Mouse (Mus musculus) lung, adult 2 months (tissue): ENCODE measurements around the gene Hhipl1. TPM values are rescaled to one million over a fixed set of nuclear protein-coding genes. Genes with fewer than 3 reads are reported as not detected.

Experiments used
- DNase-seq: peaks from one replicate; pipeline ENCODE4 v3.0.0; 2022
- H3K4me1 ChIP-seq: fragments of 200-500 bp; 2 replicates; pipeline ENCODE4 v1.6.1; 2011; ENCODE audit warnings: low read length; ENCODE audit not compliant: control insufficient read depth, insufficient read depth
- H3K4me3 ChIP-seq: fragments of 200-500 bp; replicated peaks from 2 replicates; pipeline ENCODE3; 2011; ENCODE audit warnings: low read depth, mild to moderate bottlenecking, control low read depth, low read length; ENCODE audit errors: extremely low read depth
- CTCF ChIP-seq: fragments of 200-500 bp; IDR thresholded peaks from 2 replicates; pipeline ENCODE4 v1.5.1; 2011; ENCODE audit warnings: mild to moderate bottlenecking, low read length, control low read depth; ENCODE audit not compliant: insufficient read depth
- POLR2A ChIP-seq: fragments of 200-500 bp; IDR thresholded peaks from 2 replicates; pipeline ENCODE4 v1.6.1; 2011; ENCODE audit warnings: low read depth, mild to moderate bottlenecking, control low read depth, low read length, borderline replicate concordance; ENCODE audit errors: extremely low read depth
- WGBS: fragments of 180-500 bp; shearing (Covaris S2); methylation state at CpG from one replicate; pipeline ENCODE4 v1.1.7; 2018; 5-methylcytosine and 5-hydroxymethylcytosine counted together
- polyA plus RNA-seq: library from polyadenylated mRNA; depleted of rRNA; stranded (reverse); fragments of >200 nt; gene quantifications from 2 replicates; pipeline ENCODE4 v1.2.3, GENCODE M21; 2012; rRNA removed

The Hhipl1 gene
- polyA plus RNA-seq: 1.3 and 1.8 TPM in 2 replicates

- peaks cover 6% of the 10 kb centered on the region; the same call in 1 of the 2 replicates for H3K4me1 ChIP-seq
- WGBS: 4% methylated on average over 67 of the region's 67 CpGs
- DNase-seq: no peak
- peak within 1 kb of the TSS; percentile 56 for H3K4me3 ChIP-seq
- TF ChIP-seq CTCF: no peak
- no peak for TF ChIP-seq POLR2A
Measured at GRCm38 (mm10) chr12:108305812-108306794, at the start of gene Hhipl1. Gene Hhipl1 (plus strand): TSS chr12:108306270.

- no peak for DNase-seq
- TF ChIP-seq POLR2A (no peak), CTCF (no peak)
- H3K4me3 ChIP-seq: no peak overlapping the region
- peaks cover 4% of the 10 kb centered on the region; the same call in 1 of the 2 replicates for H3K4me1 ChIP-seq
- 52% methylated on average over 10 of the region's 10 CpGs for WGBS
Measured at GRCm38 (mm10) chr12:108256734-108257133, 49.3 kb upstream of the Hhipl1 start.

- no peak for DNase-seq
- Histone ChIP-seq H3K4me3 (no peak overlapping the region), H3K4me1 (peaks cover 7% of the 10 kb centered on the region)
- TF ChIP-seq POLR2A (no peak), CTCF (no peak)
- 91% methylated on average over 24 of the region's 24 CpGs for WGBS
Measured at GRCm38 (mm10) chr12:108259322-108260049, 46.6 kb upstream of the Hhipl1 start.

DNA sequence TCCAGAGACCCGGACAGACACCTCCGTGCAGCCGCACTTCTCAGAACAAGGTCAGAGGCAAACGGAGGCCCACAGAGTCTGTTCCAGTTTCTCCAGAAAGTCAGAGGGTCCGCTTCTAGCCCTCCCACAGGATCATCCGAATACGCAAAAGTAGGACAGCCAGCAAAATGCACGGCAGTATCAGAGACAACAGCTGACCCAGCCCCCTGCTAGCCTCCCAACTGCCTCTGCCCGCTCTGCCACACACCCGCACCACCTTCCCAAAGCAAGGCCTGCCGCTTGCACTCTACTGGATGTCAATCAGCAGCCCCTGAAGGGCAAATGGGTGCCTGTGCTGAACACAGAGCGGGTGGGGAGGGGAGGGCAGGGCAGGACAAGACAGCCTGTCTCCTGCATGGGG lies 45.1 kb upstream of the Hhipl1 start:
- peaks cover 14% of the 10 kb centered on the region for H3K4me1 ChIP-seq
- WGBS: 90% methylated on average over 12 of the region's 12 CpGs

GRCm38 (mm10) chr12:108264918-108265317 lies 41.2 kb upstream of the Hhipl1 start:
- H3K4me3 ChIP-seq: no peak overlapping the region
- 45% methylated on average over 7 of the region's 7 CpGs for WGBS
- TF ChIP-seq CTCF (no peak), POLR2A (no peak)
- peaks cover 33% of the 10 kb centered on the region for H3K4me1 ChIP-seq
- DNase-seq: no peak

More for the DNA sequence above, 45.1 kb upstream of the Hhipl1 start:
- DNase-seq: no peak
- TF ChIP-seq POLR2A (no peak), CTCF (no peak)
- H3K4me3 ChIP-seq: no peak overlapping the region

DNA sequence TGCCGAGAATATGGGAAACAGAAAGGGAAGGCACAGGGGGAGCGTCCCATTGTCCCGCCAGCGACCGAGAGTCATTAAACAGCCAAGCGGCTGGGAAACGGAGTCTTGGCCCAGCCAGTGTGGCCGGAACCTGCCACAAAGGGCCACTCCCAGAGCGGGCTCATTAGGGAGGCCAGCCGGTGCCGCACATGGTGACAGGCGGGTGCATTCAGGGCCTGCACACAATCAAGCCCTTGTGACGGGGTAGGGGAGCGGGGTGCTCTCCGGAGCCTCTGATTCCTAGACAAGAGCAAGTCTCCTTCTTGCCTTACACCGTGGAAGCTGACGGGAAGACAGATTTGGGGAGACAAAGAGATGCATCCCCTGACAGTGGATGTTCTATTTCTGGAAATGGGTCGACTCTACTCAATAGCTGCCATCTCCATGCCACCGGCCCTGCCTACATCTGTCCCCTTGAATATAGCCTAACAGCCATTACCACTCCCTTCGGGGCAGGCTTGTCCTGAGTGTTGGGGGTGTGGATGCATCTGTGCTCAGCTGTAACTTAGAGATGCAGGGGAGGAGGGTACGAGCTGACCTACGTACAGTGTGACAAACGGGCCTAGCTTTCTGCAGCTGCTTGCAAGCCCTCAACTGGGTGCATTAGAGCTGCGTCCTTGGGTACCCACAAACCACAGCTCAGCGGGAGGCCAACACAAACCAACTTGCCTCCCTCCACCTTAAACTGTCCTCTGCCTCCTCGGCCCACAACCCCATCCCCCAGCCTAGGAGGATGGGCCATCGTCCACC lies 40.0 kb upstream of the Hhipl1 start:
- H3K4me3 ChIP-seq: no peak overlapping the region
- TF ChIP-seq POLR2A (no peak), CTCF (no peak)
- DNase-seq: no peak
- H3K4me1 ChIP-seq: peaks cover 37% of the 10 kb centered on the region
- 48% methylated on average over 27 of the region's 27 CpGs for WGBS

- Histone ChIP-seq H3K4me3 (no peak overlapping the region), H3K4me1 (peaks cover 42% of the 10 kb centered on the region)
- TF ChIP-seq POLR2A: no peak
- TF ChIP-seq CTCF: no peak
- no peak for DNase-seq
- 49% methylated on average over 7 of the region's 7 CpGs for WGBS
Measured at GRCm38 (mm10) chr12:108267653-108268052, 38.4 kb upstream of the Hhipl1 start.

DNA sequence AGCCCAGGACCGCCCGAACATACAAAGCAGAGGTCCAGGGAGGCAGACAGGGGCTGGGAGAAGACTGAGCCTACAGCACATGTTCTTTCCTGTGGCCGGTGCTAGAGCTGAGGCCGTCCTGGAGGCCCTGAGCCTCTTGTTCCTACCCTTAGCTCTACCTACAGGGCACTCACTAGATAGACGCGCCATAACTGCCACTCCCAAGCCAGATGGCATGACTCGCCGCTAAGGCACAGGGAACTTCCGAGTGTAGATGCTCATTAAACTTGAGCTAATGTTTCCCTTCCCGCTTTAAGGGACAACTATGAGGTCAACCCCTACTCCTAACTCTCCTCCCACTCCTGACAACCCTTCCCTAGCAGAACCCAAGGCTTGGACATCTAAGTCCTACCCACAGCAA lies 37.1 kb upstream of the Hhipl1 start:
- no peak for DNase-seq
- WGBS: 86% methylated on average over 10 of the region's 10 CpGs
- TF ChIP-seq CTCF (no peak), POLR2A (no peak)
- Histone ChIP-seq H3K4me3 (no peak overlapping the region), H3K4me1 (peaks cover 46% of the 10 kb centered on the region)

DNA sequence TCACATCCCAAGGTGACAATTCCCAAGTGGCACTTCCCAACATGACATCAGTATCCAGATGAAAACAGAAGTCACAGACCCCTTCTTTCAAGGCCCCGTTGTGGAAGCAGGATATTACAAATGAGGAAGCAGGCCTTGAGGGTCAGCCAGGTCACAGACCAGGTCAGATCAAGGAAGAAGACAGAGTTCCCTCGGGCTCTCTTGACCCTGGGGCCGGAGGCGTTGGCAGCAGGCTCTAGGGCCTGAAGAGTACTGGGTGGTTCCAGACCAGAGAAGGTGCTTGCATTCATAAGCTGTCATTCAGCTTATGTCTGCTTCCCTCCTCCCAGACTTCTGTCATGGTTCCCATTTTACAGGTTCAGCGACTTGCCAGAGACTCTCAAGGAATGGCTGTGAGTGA lies 36.4 kb upstream of the Hhipl1 start:
- Histone ChIP-seq H3K4me1 (peaks cover 42% of the 10 kb centered on the region), H3K4me3 (no peak overlapping the region)
- WGBS: 49% methylated on average over 5 of the region's 5 CpGs
- TF ChIP-seq CTCF: no peak
- no peak for TF ChIP-seq POLR2A
- no peak for DNase-seq
